Mouse (Mus musculus) C2C12 (cell line): ENCODE results near the gene Sema3a.
"Not testable (repeated sequence)": the region's sequence is repeated elsewhere in the genome, so short reads cannot be mapped to it uniquely, and the experiment has no call there.

Experiments used
- CTCF ChIP-seq: IDR thresholded peaks from one replicate; pipeline ENCODE4 v1.5.1; 2011; ENCODE audit not compliant: control insufficient read depth, insufficient read depth, insufficient read length
- MAX ChIP-seq: IDR thresholded peaks from one replicate; pipeline ENCODE4 v1.6.1; 2011; ENCODE audit warnings: mild to moderate bottlenecking, control low read depth
- MYOD1 ChIP-seq: IDR thresholded peaks from one replicate; pipeline ENCODE4 v1.6.1; 2011; ENCODE audit warnings: low read depth; ENCODE audit not compliant: control insufficient read depth, insufficient read length

DNA sequence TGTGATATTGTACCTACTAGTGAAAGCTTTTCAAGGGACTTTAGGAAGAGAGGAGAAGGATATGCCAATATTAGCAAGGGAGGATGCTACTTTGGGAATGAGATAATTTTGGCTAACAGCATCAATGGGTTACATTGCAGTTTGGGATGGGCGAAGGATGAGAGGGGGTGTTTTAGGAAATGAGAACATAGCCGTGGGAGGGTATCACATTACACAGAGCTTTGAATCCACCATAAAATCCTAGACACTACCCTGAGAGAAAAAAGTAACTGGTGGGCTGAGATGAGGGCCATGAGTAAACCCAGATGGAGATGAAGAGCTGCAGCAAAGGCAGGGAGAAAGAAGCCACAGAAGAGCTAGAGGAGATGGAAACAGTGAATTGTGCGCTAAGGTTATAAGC, 370.8 kb downstream of the Sema3a start:
- not testable (repeated sequence) for TF ChIP-seq CTCF, MAX, MYOD1
